Mouse (Mus musculus) limb, embryonic 11.5 days (tissue): ENCODE measurements at regions not wholly inside any gene's neighbourhood (a gene's known extent, or its start where the extent isn't known, plus 50 kb on each side); places are given as distances from the start of the nearest gene placed in this dataset.

Experiments used
- ATAC-seq: fragments of 200-750 bp; cut with Nextera tagmentation; 2 replicates; pipeline ENCODE4 v1.8.0; 2017; ENCODE audit warnings: low read depth; ENCODE audit not compliant: insufficient number of reproducible peaks, low FRiP score, low TSS enrichment
- DNase-seq: peaks from one replicate; pipeline ENCODE4 v3.0.0-alpha.2; 2015; ENCODE audit warnings: low spot score
- H3K27ac ChIP-seq: fragments of 300-500 bp; sonication (generic); replicated peaks from 2 replicates; pipeline ENCODE4 v1.5.1; 2014; ENCODE audit warnings: low read depth, mild to moderate bottlenecking, low read length
- H3K27me3 ChIP-seq: fragments of 300-500 bp; sonication (generic); 2 replicates; pipeline ENCODE4 v1.6.1; 2014; ENCODE audit warnings: mild to moderate bottlenecking, low read length, mixed read lengths; ENCODE audit not compliant: control insufficient read depth, insufficient read depth
- H3K36me3 ChIP-seq: fragments of 300-500 bp; sonication (generic); 2 replicates; pipeline ENCODE4 v1.6.1; 2014; ENCODE audit warnings: mild to moderate bottlenecking, low read length, moderate library complexity, mixed read lengths; ENCODE audit not compliant: control insufficient read depth, insufficient read depth
- H3K4me1 ChIP-seq: fragments of 300-500 bp; sonication (generic); 2 replicates; pipeline ENCODE4 v1.6.1; 2014; ENCODE audit warnings: low read length, mixed read lengths; ENCODE audit not compliant: control insufficient read depth, insufficient read depth
- H3K4me2 ChIP-seq: fragments of 300-500 bp; sonication (generic); 2 replicates; pipeline ENCODE4 v1.6.1; 2014; ENCODE audit warnings: low read depth, mild to moderate bottlenecking, moderate library complexity; ENCODE audit not compliant: severe bottlenecking
- H3K4me3 ChIP-seq: fragments of 300-500 bp; sonication (generic); 2 replicates; pipeline ENCODE4 v1.5.1; 2014; ENCODE audit warnings: low read depth, low read length
- H3K9ac ChIP-seq: fragments of 300-500 bp; sonication (generic); 2 replicates; pipeline ENCODE4 v1.6.1; 2014; ENCODE audit warnings: mild to moderate bottlenecking, low read length
- H3K9me3 ChIP-seq: fragments of 300-500 bp; sonication (generic); 2 replicates; pipeline ENCODE4 v1.6.1; 2016; ENCODE audit warnings: low read length; ENCODE audit not compliant: control insufficient read depth
- WGBS: fragments of 180-500 bp; shearing (Covaris S2); extraction: QIAGEN DNeasy Blood & Tissue Kit; methylation state at CpG from one replicate; pipeline ENCODE4 v1.1.7; 2014; 5-methylcytosine and 5-hydroxymethylcytosine counted together

DNA sequence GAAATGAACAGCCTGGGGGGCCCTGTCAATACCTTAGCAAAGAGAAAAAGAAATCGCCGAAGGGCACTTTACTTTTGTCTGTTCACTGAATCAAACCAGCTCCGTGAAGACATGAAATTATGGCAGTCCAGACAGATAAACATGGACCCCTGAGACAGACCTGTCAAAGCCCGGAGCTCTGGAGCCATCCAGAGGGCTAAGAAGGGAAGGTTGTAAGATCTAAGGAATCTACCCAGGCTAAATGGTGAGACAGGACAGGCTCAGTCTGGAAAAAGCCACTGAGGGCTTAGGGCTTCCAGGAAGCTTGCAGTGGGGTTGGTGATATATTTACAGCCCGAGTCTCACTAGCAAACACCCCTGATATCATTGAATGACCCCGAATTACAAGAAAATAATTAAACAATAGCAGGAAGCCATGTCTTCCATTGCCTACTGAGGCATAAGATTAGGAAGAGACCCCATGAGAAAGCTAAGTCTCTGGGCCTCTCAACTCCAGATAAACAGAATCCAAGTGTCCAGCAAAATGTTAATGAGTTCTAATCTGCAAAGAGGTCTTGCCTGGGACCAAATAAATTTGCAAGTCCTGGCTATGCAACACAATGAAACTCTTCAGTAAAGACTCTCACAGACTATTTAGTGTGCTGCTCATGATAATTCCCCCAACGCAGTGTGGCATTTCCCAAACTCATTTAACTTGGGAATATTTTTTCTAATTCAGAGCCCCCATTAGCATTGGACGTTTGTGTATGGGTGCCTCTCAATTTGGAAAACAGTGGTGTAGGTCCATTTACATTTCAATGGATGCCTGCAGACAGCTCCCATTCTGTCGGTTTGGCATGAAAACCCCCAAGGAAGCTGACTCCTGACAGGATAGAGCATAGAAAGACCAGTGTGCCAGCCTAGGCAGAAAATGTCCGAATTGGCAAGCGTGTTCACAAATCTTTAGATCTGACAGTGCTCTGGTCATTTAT lies 89.8 kb downstream of the Pabpc6 start:
- Histone ChIP-seq H3K27ac (no peak overlapping the region), H3K4me1 (no peaks in the 10 kb centered on the region), H3K27me3 (no peaks in the 10 kb centered on the region), H3K4me3 (no peak overlapping the region), H3K4me2 (no peak overlapping the region), H3K36me3 (no peaks in the 10 kb centered on the region), H3K9me3 (no peaks in the 10 kb centered on the region), H3K9ac (no peak overlapping the region)
- DNase-seq = no peak
- WGBS = 44% methylated on average over 11 of the region's 11 CpGs
- no peak for ATAC-seq

DNA sequence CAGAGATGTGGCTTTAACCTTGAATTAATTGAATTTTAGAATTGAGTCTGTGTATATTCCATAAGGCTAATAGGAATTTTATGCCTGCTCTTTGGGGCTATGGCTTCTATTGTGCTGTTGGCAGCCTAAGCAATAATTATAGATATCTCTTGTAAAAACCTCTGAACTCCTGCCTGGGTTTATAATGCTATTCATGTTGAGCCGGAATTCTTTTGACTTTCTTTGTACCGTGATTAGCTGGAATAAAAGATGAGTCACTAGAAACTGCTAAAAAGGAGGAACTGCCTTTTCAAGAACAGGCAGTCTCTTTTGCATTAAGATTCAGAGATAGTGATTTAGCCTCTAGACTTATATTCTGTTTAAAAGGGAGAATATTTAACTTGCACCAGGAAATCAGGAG lies 71.4 kb downstream of the Pabpc6 start:
- 92% methylated on average over 2 of the region's 2 CpGs for WGBS
- Histone ChIP-seq H3K9ac (no peak overlapping the region), H3K4me1 (no peaks in the 10 kb centered on the region), H3K4me3 (no peak overlapping the region), H3K9me3 (no peaks in the 10 kb centered on the region), H3K27me3 (no peaks in the 10 kb centered on the region), H3K4me2 (no peak overlapping the region), H3K27ac (no peak overlapping the region), H3K36me3 (no peaks in the 10 kb centered on the region)
- DNase-seq = no peak
- ATAC-seq = no peak

DNA sequence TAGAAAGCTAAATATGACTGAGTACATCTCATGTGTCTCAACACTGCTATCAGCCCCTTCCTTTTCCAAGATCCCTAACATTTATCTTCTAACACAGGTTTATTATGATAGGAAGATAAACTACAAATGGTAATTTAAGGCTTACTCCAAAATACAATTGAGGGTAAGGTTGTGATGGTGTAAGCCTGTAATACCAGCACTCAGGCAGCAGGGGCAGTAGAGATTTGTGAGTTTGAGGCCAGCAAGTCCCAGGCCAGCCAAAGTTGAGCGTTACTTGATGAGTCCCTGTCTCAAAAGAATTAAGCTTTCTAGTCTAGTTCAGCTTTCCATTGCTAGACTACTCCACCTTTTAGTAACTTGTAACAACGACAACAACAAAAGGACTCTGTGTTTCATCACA lies 69.1 kb downstream of the Pabpc6 start:
- no peaks in the 10 kb centered on the region for H3K9me3 ChIP-seq
- DNase-seq (no peak), ATAC-seq (no peak)
- H3K27ac ChIP-seq = no peak overlapping the region
- H3K36me3 ChIP-seq = no peaks in the 10 kb centered on the region
- no peaks in the 10 kb centered on the region for H3K27me3 ChIP-seq
- WGBS = 79% methylated on average over 2 of the region's 2 CpGs
- no peaks in the 10 kb centered on the region for H3K4me1 ChIP-seq
- H3K4me3 ChIP-seq = no peak overlapping the region
- no peak overlapping the region for H3K9ac ChIP-seq
- H3K4me2 ChIP-seq = no peak overlapping the region
